Mouse (Mus musculus): ENCODE results near the gene Cntnap1. TPM values are rescaled to one million over a fixed set of nuclear protein-coding genes. Genes with fewer than 3 reads are reported as not detected.

Cntnap1 gene
- 1 to 10 TPM; 1.2 to 1.8 TPM for total RNA-seq (2023)

DNA sequence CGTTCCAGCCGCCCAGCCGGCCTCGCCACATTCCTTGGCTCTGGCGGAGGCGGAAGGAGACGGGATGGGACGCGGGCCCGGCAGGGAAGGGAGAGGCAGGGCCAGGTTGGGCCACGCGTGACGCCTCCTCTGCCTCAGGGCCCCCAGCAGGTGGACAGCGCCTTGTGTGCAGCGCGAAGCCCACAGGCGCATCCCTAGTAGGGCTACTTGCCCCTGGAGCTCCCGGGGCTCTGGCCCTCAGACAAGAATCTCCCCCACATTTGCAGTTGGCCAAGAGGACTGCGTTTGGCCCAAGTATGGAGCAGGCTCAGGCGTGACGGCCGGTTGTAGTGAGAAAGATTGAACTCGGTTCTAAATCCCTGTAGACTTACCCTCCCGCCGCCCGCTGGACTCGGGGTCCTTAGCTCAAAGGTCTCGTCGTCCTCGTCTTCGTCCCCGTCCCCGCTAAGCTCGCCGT is at the start of gene Cntnap1:
Cntnap1 (plus strand) TSS at position 170 of the 457 bp plus-strand sequence.

GRCm38 (mm10) chr11:101155728-101156371 is 14.5 kb upstream of the Cntnap1 start, which contains the start of gene Tubg2:
Tubg2 (plus strand) TSS chr11:101155907.

DNA sequence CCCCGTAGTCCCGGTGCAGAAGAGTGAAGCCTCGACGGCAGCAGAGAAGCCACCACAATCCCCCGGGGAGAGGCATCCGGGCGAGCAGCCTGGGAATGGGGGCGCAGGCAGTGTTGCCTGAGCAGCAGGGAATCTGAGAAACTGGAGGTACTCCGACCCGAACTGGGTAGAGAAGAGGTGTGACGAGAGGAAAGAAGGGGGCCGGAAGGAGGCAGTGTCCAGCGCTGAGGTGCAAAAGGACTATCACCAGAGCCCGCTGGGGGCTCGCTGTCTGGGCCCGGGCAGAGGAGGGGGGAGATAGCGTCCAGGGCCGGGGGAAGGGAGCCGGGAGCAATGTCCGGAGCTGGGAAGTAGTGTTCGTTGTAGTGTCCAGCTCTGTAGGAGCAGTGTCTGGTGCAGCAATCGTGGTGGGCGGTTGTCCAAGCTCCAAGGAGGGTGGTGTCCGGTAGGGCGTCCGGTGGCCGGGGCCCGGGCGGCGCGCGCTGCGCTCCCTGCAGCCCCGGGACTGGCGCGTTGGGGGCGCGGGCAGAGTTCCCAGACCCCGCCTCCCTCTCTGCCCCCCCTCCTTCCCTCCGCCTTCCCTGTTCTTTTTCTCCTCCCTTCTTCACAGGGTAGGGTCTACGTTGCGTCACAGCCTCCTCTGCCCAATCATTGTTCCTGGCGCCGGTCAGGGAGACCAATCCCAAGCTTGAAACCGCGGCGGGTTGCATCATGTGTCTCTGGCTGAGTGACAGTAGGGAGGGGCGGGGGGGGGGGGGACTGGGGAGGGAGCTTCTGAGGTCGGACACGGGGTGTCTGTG is 688 bp downstream of the Cntnap1 start, which contains the start of gene Plekhh3:
Plekhh3 (minus strand) TSS at position 541 of the 800 bp plus-strand sequence.

DNA sequence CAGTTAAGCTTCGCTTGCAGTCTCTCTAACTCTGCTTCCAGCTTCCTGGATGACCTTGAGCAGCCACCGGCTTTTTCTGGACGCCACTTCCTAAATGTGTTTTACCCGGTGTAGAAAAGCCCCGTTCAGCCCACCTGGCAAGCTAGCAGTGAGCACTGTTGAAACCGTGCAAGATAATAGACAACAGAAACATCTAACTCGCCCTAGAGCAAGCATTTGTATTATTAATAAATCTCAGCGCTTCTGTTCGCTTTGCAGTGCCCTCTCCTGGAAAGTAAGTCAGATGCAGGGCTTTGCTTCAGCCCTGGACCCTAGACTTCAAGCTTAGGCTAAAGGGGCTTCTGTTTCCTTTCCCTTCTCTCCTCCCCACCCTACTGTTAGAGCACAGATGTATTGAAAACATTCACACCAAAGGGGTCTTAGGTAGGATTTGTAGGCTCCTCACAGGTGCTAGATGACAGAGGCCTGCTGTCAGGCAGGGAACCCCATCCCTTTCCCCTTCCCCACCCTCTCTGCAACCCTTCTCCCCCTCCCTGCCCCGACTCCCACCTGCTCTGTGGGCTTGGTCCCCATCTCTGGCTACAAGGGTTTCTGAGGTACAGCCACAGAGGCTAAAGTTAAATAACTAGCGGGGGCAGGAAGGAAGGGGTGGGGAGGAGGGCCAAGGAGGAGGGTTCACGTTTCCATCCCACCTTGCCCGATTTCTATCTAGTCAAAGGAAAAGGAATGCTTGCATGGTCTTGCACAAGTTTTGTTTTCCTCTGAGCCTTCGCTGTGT is 4.7 kb downstream of the Cntnap1 start, which contains the start of gene Ccr10:
Ccr10 (minus strand) TSS at position 593 of the 778 bp plus-strand sequence.

DNA sequence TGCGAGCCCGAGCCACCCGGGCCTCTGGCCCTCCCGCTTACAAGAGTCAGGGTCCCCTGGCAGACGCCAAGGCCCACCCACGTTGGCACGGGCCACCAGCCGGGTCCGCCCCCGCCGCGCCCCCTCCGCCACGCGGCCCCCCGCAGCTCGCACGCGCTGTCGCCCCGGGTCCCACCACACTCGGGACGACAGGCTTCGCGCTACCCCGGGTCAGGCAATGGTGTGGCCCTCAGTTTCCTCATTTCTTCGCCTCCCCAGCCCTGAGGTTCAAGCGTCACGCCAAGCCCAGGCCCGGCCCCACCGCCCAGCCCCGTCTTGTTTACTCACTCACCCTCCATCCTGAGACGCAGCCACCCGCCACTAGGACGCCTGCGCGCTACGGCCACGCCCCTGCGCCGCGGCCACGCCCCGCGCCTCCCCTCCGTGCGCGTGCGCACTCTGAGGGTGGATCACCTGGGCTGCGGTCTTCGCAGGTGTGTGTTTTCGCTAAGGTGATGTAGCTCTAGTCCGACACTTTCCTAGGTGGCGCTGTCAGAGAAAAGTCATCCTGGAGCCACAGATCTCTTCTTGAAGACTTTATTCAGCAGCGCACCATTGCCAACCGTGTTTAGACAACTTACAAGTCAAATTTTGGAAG is 55.9 kb downstream of the Cntnap1 start, which contains the start of gene Ezh1:
Ezh1 (minus strand) TSS at position 399 of the 637 bp plus-strand sequence.

Other genes with a start within 250 kb of the Cntnap1 start
- gene Stat3, start 231.0 kb upstream of the Cntnap1 start, total RNA-seq (2023), result 100 to 1,000 TPM; 339 to 367 TPM
- 1 to 10 TPM; 1.3 to 1.4 TPM for gene Cavin1, start 199.6 kb upstream of the Cntnap1 start, total RNA-seq (2023)
- gene Atp6v0a1, start 161.1 kb upstream of the Cntnap1 start, total RNA-seq (2023), result 10 to 100 TPM; 42.5 to 47.7 TPM
- gene Naglu, start 100.5 kb upstream of the Cntnap1 start, total RNA-seq (2023), result 10 to 100 TPM; 17.1 to 18.2 TPM
- gene Hsd17b1, start 92.1 kb upstream of the Cntnap1 start, total RNA-seq (2023), result under 1 TPM; 0.52 to 0.60 TPM
- 10 to 100 TPM; 11.9 to 13.8 TPM for gene Coasy, start 88.0 kb upstream of the Cntnap1 start, total RNA-seq (2023)
- gene Mlx, start 83.2 kb upstream of the Cntnap1 start, total RNA-seq (2023), result 10 to 100 TPM; 32.7 to 34.7 TPM
- gene Psmc3ip, start 75.1 kb upstream of the Cntnap1 start, total RNA-seq (2023), result under 1 TPM; 0.52 to 0.71 TPM
- 10 to 100 TPM; 45.1 to 49.4 TPM for gene Retreg3, start 50.6 kb upstream of the Cntnap1 start, total RNA-seq (2023)
- 1 to 10 TPM; 7.3 to 9.3 TPM for gene Tubg1, start 50.6 kb upstream of the Cntnap1 start, total RNA-seq (2023)
- gene Tubg2, start 14.6 kb upstream of the Cntnap1 start, total RNA-seq (2023), result under 1 TPM; 0.61 to 0.76 TPM
- gene Plekhh3, start 828 bp downstream of the Cntnap1 start, total RNA-seq (2023), result 1 to 10 TPM; 8.2 to 9.4 TPM
- 1 to 10 TPM in 1 of 2 experiments, not detected in 1; 1.0 TPM for gene Ccr10, start 4.9 kb downstream of the Cntnap1 start, total RNA-seq (2023)
- 10 to 100 TPM; 55.4 to 58.7 TPM for gene Ezh1, start 55.9 kb downstream of the Cntnap1 start, total RNA-seq (2023)
- not detected for gene Ramp2, start 75.5 kb downstream of the Cntnap1 start, total RNA-seq (2023)
- gene Vps25, start 83.2 kb downstream of the Cntnap1 start, total RNA-seq (2023), result 10 to 100 TPM; 61.8 to 65.1 TPM
- under 1 TPM in 1 of 2 experiments, not detected in 1; 0.21 TPM for gene Wnk4, start 90.0 kb downstream of the Cntnap1 start, total RNA-seq (2023)
- not detected for gene Cntd1, start 108.5 kb downstream of the Cntnap1 start, total RNA-seq (2023)
- gene Coa3, start 108.6 kb downstream of the Cntnap1 start, total RNA-seq (2023), result 10 to 100 TPM; 37.7 to 38.0 TPM
- gene Becn1, start 131.8 kb downstream of the Cntnap1 start, total RNA-seq (2023), result 100 to 1,000 TPM; 158 to 172 TPM
- 10 to 100 TPM; 74.0 to 80.6 TPM for gene Psme3, start 145.7 kb downstream of the Cntnap1 start, total RNA-seq (2023)
- 1 to 10 TPM; 3.5 to 4.1 TPM for gene Aoc2, start 154.5 kb downstream of the Cntnap1 start, total RNA-seq (2023)
- gene Aoc3, start 160.1 kb downstream of the Cntnap1 start, total RNA-seq (2023), result not detected
- not detected for gene G6pc, start 197.0 kb downstream of the Cntnap1 start, total RNA-seq (2023)
- 10 to 100 TPM in 1 of 2 experiments, 1 to 10 TPM in 1; 9.5 to 13.1 TPM for gene Aarsd1, start 247.1 kb downstream of the Cntnap1 start, total RNA-seq (2023)

Measured in monocyte, adult 59 days (primary cell).